In genomic region chr12:57548981-57549666, GRCm38 (mm10) we compare ENCODE assay signal across 15 mouse cellular contexts. TPM values are rescaled to one million over a fixed set of nuclear protein-coding genes. Genes with fewer than 3 reads are reported as not detected.
DNase-seq lines count a peak whose midpoint lies in the region; ATAC-seq and TF ChIP-seq lines count a peak whose summit lies in the region.
"Had no signal": no experiment of that assay in that cellular context is flagged by ENCODE, and none has a peak within 500 bp of the region (broad histone marks: within the 10 kb centered on the region; RNA-seq: fewer than 3 reads in every experiment).

No protein-coding gene starts in this region.

- peak overlapping the region; percentile 19 for H3K4me3 ChIP-seq in heart, embryonic 10.5 days
- peak overlapping the region; percentile 58 for H3K4me3 ChIP-seq in lung, embryonic 14.5 days (ENCODE audit: low read depth, low read length)
- no peak overlapping the region for H3K4me3 ChIP-seq in limb, embryonic 10.5 days

- peaks cover 99% of the 10 kb centered on the region for H3K27me3 ChIP-seq in heart, embryonic 10.5 days (ENCODE audit: insufficient read depth, poor library complexity, severe bottlenecking)
- H3K27me3 ChIP-seq in lung, embryonic 14.5 days (ENCODE audit: insufficient read depth, low read length), result peaks cover 91% of the 10 kb centered on the region
- H3K27me3 ChIP-seq in limb, embryonic 10.5 days (ENCODE audit: low read depth, poor library complexity, severe bottlenecking), result peaks cover 100% of the 10 kb centered on the region

- no peak for ATAC-seq in lung, embryonic 14.5 days (ENCODE audit: insufficient read depth)

- H3K4me1 ChIP-seq in heart, embryonic 10.5 days, result peaks cover 30% of the 10 kb centered on the region
- H3K4me1 ChIP-seq in lung, embryonic 14.5 days (ENCODE audit: insufficient read depth), result peaks cover 4% of the 10 kb centered on the region; the same call in 1 of the 2 replicates
- H3K4me1 ChIP-seq in limb, embryonic 10.5 days, result peaks cover 36% of the 10 kb centered on the region

- no peaks in the 10 kb centered on the region for H3K36me3 ChIP-seq in heart, embryonic 10.5 days
- no peaks in the 10 kb centered on the region for H3K36me3 ChIP-seq in lung, embryonic 14.5 days (ENCODE audit: insufficient read depth)
- no peaks in the 10 kb centered on the region for H3K36me3 ChIP-seq in limb, embryonic 10.5 days
- H3K36me3 ChIP-seq: heart, embryonic 15.5 days had no signal

- TF ChIP-seq CTCF in lung, embryonic 14.5 days (IDR thresholded peaks at IDR 0.05; ENCODE audit: low read depth), result no peak

- H3K9me3 ChIP-seq in heart, embryonic 10.5 days, result no peaks in the 10 kb centered on the region
- H3K9me3 ChIP-seq in lung, embryonic 14.5 days (ENCODE audit: low read depth, low read length), result no peaks in the 10 kb centered on the region
- H3K9me3 ChIP-seq in limb, embryonic 10.5 days (replicated peaks), result no peaks in the 10 kb centered on the region
- H3K9me3 ChIP-seq: heart, embryonic 15.5 days had no signal

- H3K4me2 ChIP-seq in lung, embryonic 14.5 days, result peak overlapping the region; percentile 75

- intact Hi-C loops in heart, postnatal 14 days (cut with DNase I), result loop anchor here (5.0 to 10.0 kb wide), 3 partner anchors 267 to 1024 kb away; no protein-coding TSS in a partner anchor

- no peak for DNase-seq in heart, embryonic 10.5 days (ENCODE audit: low spot score)
- no peak for DNase-seq in heart, postnatal 14 days
- DNase-seq in lung, embryonic 14.5 days, result peak; percentile 15
- DNase-seq in lung, postnatal 25 days (ENCODE audit: low spot score), result no peak
- DNase-seq in ES-CJ7 (ENCODE audit: low read depth, low spot score), result peak; percentile 53
- DNase-seq in limb, embryonic 10.5 days (ENCODE audit: low spot score), result peak; percentile 50
- DNase-seq in ovary, postnatal 36 days (ENCODE audit: low spot score), result no peak
- DNase-seq in kidney, adult 8-10 months, result no peak
- DNase-seq: B cell, adult 2 months; cerebellum, postnatal 25 days; right cerebral cortex, postnatal 14 days had no signal

- H3K9ac ChIP-seq in lung, embryonic 14.5 days, result peak overlapping the region; percentile 80
- H3K9ac ChIP-seq: heart, embryonic 15.5 days had no signal

- H3K27ac ChIP-seq in heart, embryonic 10.5 days, result no peak overlapping the region
- peak overlapping the region; percentile 58; the same call in 1 of the 2 replicates for H3K27ac ChIP-seq in lung, embryonic 14.5 days (ENCODE audit: low read depth)
- H3K27ac ChIP-seq in limb, embryonic 10.5 days, result no peak overlapping the region
- H3K27ac ChIP-seq: heart, embryonic 15.5 days had no signal

- 2% methylated on average over 25 of the region's 25 CpGs for WGBS in heart, embryonic 10.5 days
- 3% methylated on average over 25 of the region's 25 CpGs for WGBS in lung, embryonic 14.5 days
- WGBS in limb, embryonic 10.5 days, result 1% methylated on average over 25 of the region's 25 CpGs

RNA-seq across cellular contexts. Expression of gene Foxa1, which starts 2.4 kb away (rescaled TPM):
- polyA plus RNA-seq in heart, embryonic 10.5 days (2016; fragmentation: Nextera tagmentation; extraction: Ambion mirVana), result 0.09 and 0.77 TPM in 2 replicates
- total RNA-seq in heart, postnatal 14 days (2021), result under 1 TPM in 1 of 2 experiments, not detected in 1; 0.33 TPM
- 21.1 and 22.5 TPM in 2 replicates for polyA plus RNA-seq in lung, embryonic 14.5 days (2014; fragmentation: Nextera tagmentation; extraction: Ambion mirVana)
- 0.08 TPM in 1 of 2 replicates, not detected in the other for polyA plus RNA-seq in limb, embryonic 10.5 days (2016; fragmentation: Nextera tagmentation; extraction: Ambion mirVana)
- total RNA-seq: adrenal gland, adult 18-20 months; layer of hippocampus, adult 8-10 months; left cerebral cortex, postnatal 36 days had no signal

RNA-seq across cellular contexts. Expression of gene Ttc6, which starts 14.8 kb away (rescaled TPM):
- polyA plus RNA-seq in heart, embryonic 10.5 days (2016; fragmentation: Nextera tagmentation; extraction: Ambion mirVana), result 0.25 and 0.62 TPM in 2 replicates
- total RNA-seq in heart, postnatal 14 days (2021), result not detected
- 6.9 and 7.3 TPM in 2 replicates for polyA plus RNA-seq in lung, embryonic 14.5 days (2014; fragmentation: Nextera tagmentation; extraction: Ambion mirVana)
- 0.04 and 0.05 TPM in 2 replicates for polyA plus RNA-seq in limb, embryonic 10.5 days (2016; fragmentation: Nextera tagmentation; extraction: Ambion mirVana)
- total RNA-seq: adrenal gland, adult 18-20 months had no signal

Comparison
In these comparisons a context has a peak if more than half of its experiments do, and no peak if none do; other contexts are left out.
1. DNase-seq: peak in lung, embryonic 14.5 days (single experiment), ES-CJ7 (single experiment) and limb, embryonic 10.5 days (single experiment); none in heart, embryonic 10.5 days (single experiment), heart, postnatal 14 days (0 of 2), lung, postnatal 25 days (single experiment), ovary, postnatal 36 days (single experiment) and kidney, adult 8-10 months (0 of 2).
2. RNA of gene Foxa1, which starts 2.4 kb away (polyA plus RNA-seq): 21.1 to 22.5 TPM in lung, embryonic 14.5 days; 0.09 to 0.77 TPM in heart, embryonic 10.5 days and 0.08 TPM in limb, embryonic 10.5 days; every median in the first group is over 10 times any median in the second.